Mouse (Mus musculus) brain, embryonic 14.5 days (tissue): ENCODE measurements around the gene Cand1. TPM values are rescaled to one million over a fixed set of nuclear protein-coding genes. Genes with fewer than 3 reads are reported as not detected.

ENCODE experiments used
- DNase-seq: peaks from one replicate; pipeline ENCODE4 v3.0.0-alpha.2; 2011; ENCODE audit warnings: low read depth
- CTCF ChIP-seq: fragments of 200-500 bp; IDR thresholded peaks from 2 replicates; pipeline ENCODE4 v1.5.1; 2012; ENCODE audit warnings: inconsistent platforms, mild to moderate bottlenecking, moderate library complexity, borderline replicate concordance; ENCODE audit not compliant: insufficient read depth, insufficient read length; ENCODE audit errors: extremely low read depth
- POLR2A ChIP-seq: fragments of 200-500 bp; IDR thresholded peaks from 2 replicates; pipeline ENCODE4 v1.6.1; 2012; ENCODE audit warnings: mild to moderate bottlenecking, inconsistent platforms, borderline replicate concordance; ENCODE audit not compliant: poor library complexity, insufficient read depth, insufficient read length, severe bottlenecking; ENCODE audit errors: extremely low read depth
- polyA plus RNA-seq: library from polyadenylated mRNA; depleted of rRNA; stranded (reverse); fragments of >200 nt; gene quantifications from 2 replicates; pipeline ENCODE4 v1.2.3, GENCODE M21; 2012; rRNA removed

Cand1 gene
- polyA plus RNA-seq, 1 experiment, result 70.5 TPM

GRCm38 (mm10) chr10:119165051-119165450, 74.8 kb downstream of the Cand1 start:
- TF ChIP-seq CTCF (no peak), POLR2A (no peak)
- no peak for DNase-seq

DNA sequence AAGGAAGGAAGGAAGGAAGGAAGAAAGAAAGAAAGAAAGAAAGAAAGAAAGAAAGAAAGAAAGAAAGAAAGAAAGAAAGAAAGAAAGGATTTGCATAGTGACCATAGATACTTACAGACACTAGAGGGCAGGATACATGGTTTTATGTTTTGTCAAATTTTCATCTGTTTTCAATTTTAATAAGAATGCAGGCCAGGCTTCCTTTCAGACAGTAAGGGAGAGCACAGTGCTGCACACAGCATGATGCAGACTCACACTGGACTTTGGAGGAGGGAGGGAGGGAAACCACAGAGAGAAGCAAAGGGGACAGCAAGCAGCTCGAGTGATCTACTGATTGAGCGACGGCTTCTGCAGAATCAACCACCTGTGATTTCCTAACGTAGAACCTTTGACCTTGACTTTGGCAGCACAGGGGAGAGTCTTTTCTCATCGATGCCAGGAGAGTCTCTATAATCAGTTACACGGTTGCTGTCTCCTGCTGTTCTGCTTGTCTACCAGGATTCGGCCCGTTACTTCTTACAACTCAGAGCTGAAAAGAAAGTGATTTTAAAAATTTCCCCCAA, 78.0 kb downstream of the Cand1 start:
- TF ChIP-seq POLR2A, result no peak
- TF ChIP-seq CTCF, result peak; percentile 7; the same call in 1 of the 2 replicates

GRCm38 (mm10) chr10:119160161-119160560, 79.7 kb downstream of the Cand1 start:
- TF ChIP-seq POLR2A, result no peak
- TF ChIP-seq CTCF, result no peak
- DNase-seq, result no peak

More for the DNA sequence above, 78.0 kb downstream of the Cand1 start:
- DNase-seq, result peak; percentile 19

- DNase-seq, result no peak
- TF ChIP-seq POLR2A (no peak), CTCF (no peak)
Measured at GRCm38 (mm10) chr10:119149261-119149660, 90.6 kb downstream of the Cand1 start.

Other genes starting within 250 kb of the Cand1 start
- gene Grip1, start 213.8 kb upstream of the Cand1 start, polyA plus RNA-seq, result 15.0 and 20.2 TPM in 2 replicates